Mouse (Mus musculus) heart, embryonic 14.5 days (tissue): ENCODE measurements around the gene Btbd11. TPM values are rescaled to one million over a fixed set of nuclear protein-coding genes. Genes with fewer than 3 reads are reported as not detected.

ENCODE experiments used
- ATAC-seq: fragments of 200-750 bp; cut with Nextera tagmentation; 2 replicates; pipeline ENCODE4 v1.8.0; 2017; ENCODE audit warnings: low read depth, moderate TSS enrichment; ENCODE audit not compliant: insufficient number of reproducible peaks, insufficient read depth, low FRiP score
- H3K27ac ChIP-seq, 2 experiments: fragments of 200-500 bp in 1 of 2; fragments of 300-500 bp in 1 of 2; sonication (generic) in 1 of 2; replicated peaks in 1 of 2; 2 replicates each; pipeline ENCODE4 v1.5.1; 2012 to 2014; ENCODE audit warnings: low read depth in 2 of 2, low read length in 2 of 2, control low read depth in 1 of 2, mild to moderate bottlenecking in 1 of 2, mixed read lengths in 1 of 2; ENCODE audit not compliant: control insufficient read depth in 1 of 2, insufficient read depth in 1 of 2
- H3K27me3 ChIP-seq: fragments of 300-500 bp; sonication (generic); 2 replicates; pipeline ENCODE4 v1.6.1; 2014; ENCODE audit warnings: mild to moderate bottlenecking, low read length, control low read depth; ENCODE audit not compliant: control insufficient read depth, insufficient read depth
- H3K36me3 ChIP-seq: fragments of 300-500 bp; sonication (generic); 2 replicates; pipeline ENCODE4 v1.6.1; 2014; ENCODE audit warnings: mild to moderate bottlenecking, control low read depth, low read length, mixed read lengths; ENCODE audit not compliant: control insufficient read depth, insufficient read depth
- H3K4me1 ChIP-seq, 2 experiments: fragments of 200-500 bp in 1 of 2; fragments of 300-500 bp in 1 of 2; sonication (generic) in 1 of 2; 2 replicates each; pipeline ENCODE4 v1.6.1; 2012 to 2014; ENCODE audit warnings: low read length in 2 of 2, control low read depth in 1 of 2, mixed read lengths in 1 of 2; ENCODE audit not compliant: control insufficient read depth in 2 of 2, insufficient read depth in 2 of 2
- H3K4me2 ChIP-seq: fragments of 300-500 bp; sonication (generic); 2 replicates; pipeline ENCODE4 v1.6.1; 2014; ENCODE audit warnings: mild to moderate bottlenecking, low read length
- H3K4me3 ChIP-seq, 2 experiments: fragments of 200-500 bp in 1 of 2; fragments of 300-500 bp in 1 of 2; sonication (generic) in 1 of 2; 2 replicates each; pipeline ENCODE4 v1.5.1; 2012 to 2014; ENCODE audit warnings: low read length in 2 of 2, mild to moderate bottlenecking in 2 of 2, control low read depth in 1 of 2, low read depth in 1 of 2, moderate library complexity in 1 of 2; ENCODE audit not compliant: control insufficient read depth in 1 of 2, insufficient read depth in 1 of 2
- H3K9ac ChIP-seq: fragments of 300-500 bp; sonication (generic); 2 replicates; pipeline ENCODE4 v1.6.1; 2014; ENCODE audit warnings: mild to moderate bottlenecking, low read length
- H3K9me3 ChIP-seq: fragments of 300-500 bp; sonication (generic); 2 replicates; pipeline ENCODE4 v1.6.1; 2016; ENCODE audit warnings: low read length, control low read depth; ENCODE audit not compliant: control insufficient read depth
- WGBS: fragments of 180-500 bp; shearing (Covaris S2); extraction: QIAGEN DNeasy Blood & Tissue Kit; methylation state at CpG from one replicate; pipeline ENCODE4 v1.1.7; 2014; 5-methylcytosine and 5-hydroxymethylcytosine counted together
- polyA plus RNA-seq: library from polyadenylated mRNA; unstranded; fragments of >200 nt; fragmentation: Nextera tagmentation; extraction: Ambion mirVana; gene quantifications from 2 replicates; pipeline ENCODE4 v1.2.1, GENCODE M21; 2014

Gene Btbd11
- polyA plus RNA-seq, 1 experiment from 2014 or later, result 0.73 TPM

GRCm38 (mm10) chr10:85527722-85528121 is 141.1 kb downstream of the Btbd11 start:
- Histone ChIP-seq H3K4me1 (peaks cover 0 to 2% of the 10 kb centered on the region in 2 experiments; a peak in 1 of 4 replicates), H3K4me2 (no peak overlapping the region), H3K4me3 (no peak overlapping the region), H3K9me3 (no peaks in the 10 kb centered on the region), H3K27ac (no peak overlapping the region), H3K9ac (no peak overlapping the region), H3K27me3 (no peaks in the 10 kb centered on the region), H3K36me3 (no peaks in the 10 kb centered on the region)
- no peak for ATAC-seq
- WGBS, result 47% methylated on average over 4 of the region's 4 CpGs

- Histone ChIP-seq H3K9me3 (no peaks in the 10 kb centered on the region), H3K9ac (no peak overlapping the region), H3K4me2 (no peak overlapping the region), H3K36me3 (no peaks in the 10 kb centered on the region), H3K4me1 (no peaks in the 10 kb centered on the region), H3K27ac (no peak overlapping the region), H3K27me3 (no peaks in the 10 kb centered on the region), H3K4me3 (no peak overlapping the region)
- ATAC-seq, result no peak
- WGBS, result 51% methylated on average over 7 of the region's 7 CpGs
Measured at GRCm38 (mm10) chr10:85533192-85533710, 146.6 kb downstream of the Btbd11 start.

DNA sequence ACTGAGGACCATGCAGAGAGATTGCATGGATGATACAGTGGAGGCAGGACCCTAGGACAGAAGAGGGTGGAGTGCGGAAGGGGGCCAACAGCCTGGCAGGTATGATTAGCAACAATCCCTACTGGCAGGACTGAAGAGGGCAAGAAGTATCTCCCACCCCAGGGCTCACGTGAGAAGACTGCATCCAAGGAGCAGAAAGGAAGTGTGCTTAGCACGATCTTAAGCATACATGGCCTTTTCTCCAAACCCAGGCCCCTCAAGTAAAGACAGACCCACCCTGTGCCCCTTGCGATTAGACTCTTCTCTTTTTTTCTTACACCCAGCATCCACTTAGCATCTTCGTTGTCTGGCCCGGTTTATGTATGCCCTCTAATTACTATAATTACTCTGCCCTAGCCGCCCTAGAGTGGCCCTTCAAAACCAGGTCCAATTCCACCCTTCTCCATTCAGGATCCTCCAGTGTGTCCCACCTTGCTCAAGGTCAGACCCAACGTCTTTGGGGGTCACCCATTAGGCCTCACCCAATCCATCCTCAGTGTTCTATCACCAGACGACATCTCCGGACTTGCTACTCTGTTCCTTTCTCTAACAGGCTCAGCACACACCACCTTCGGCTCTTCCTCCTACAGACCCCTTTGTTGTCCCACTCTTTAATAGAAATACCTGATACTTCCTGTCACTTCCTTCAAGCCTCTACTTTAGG is 151.6 kb downstream of the Btbd11 start:
- no peaks in the 10 kb centered on the region for H3K27me3 ChIP-seq
- no peak for ATAC-seq
- no peaks in the 10 kb centered on the region for H3K9me3 ChIP-seq
- H3K4me3 ChIP-seq, result no peak overlapping the region
- no peak overlapping the region for H3K4me2 ChIP-seq
- no peak overlapping the region for H3K27ac ChIP-seq
- WGBS, result 84% methylated on average over 11 of the region's 11 CpGs
- no peak overlapping the region for H3K9ac ChIP-seq
- no peaks in the 10 kb centered on the region for H3K4me1 ChIP-seq
- H3K36me3 ChIP-seq, result no peaks in the 10 kb centered on the region

GRCm38 (mm10) chr10:85539510-85540120 is 153.0 kb downstream of the Btbd11 start:
- no peak for ATAC-seq
- Histone ChIP-seq H3K27me3 (no peaks in the 10 kb centered on the region), H3K9me3 (no peaks in the 10 kb centered on the region), H3K4me2 (no peak overlapping the region), H3K4me1 (no peaks in the 10 kb centered on the region), H3K9ac (no peak overlapping the region), H3K4me3 (no peak overlapping the region), H3K36me3 (no peaks in the 10 kb centered on the region), H3K27ac (no peak overlapping the region)
- 38% methylated on average over 8 of the region's 8 CpGs for WGBS

- Histone ChIP-seq H3K27me3 (no peaks in the 10 kb centered on the region), H3K9me3 (no peaks in the 10 kb centered on the region), H3K4me1 (no peaks in the 10 kb centered on the region), H3K4me3 (no peak overlapping the region), H3K9ac (no peak overlapping the region), H3K4me2 (no peak overlapping the region), H3K27ac (no peak overlapping the region), H3K36me3 (no peaks in the 10 kb centered on the region)
- WGBS, result 87% methylated on average over 13 of the region's 13 CpGs
- ATAC-seq, result no peak
Measured at GRCm38 (mm10) chr10:85540311-85541093, 153.9 kb downstream of the Btbd11 start.

- H3K27me3 ChIP-seq, result no peaks in the 10 kb centered on the region
- H3K4me3 ChIP-seq, result no peak overlapping the region
- H3K9me3 ChIP-seq, result no peaks in the 10 kb centered on the region
- no peak overlapping the region for H3K27ac ChIP-seq
- no peak for ATAC-seq
- no peaks in the 10 kb centered on the region for H3K4me1 ChIP-seq
- H3K9ac ChIP-seq, result no peak overlapping the region
- no peak overlapping the region for H3K4me2 ChIP-seq
- H3K36me3 ChIP-seq, result no peaks in the 10 kb centered on the region
- WGBS, result 93% methylated on average over 3 of the region's 3 CpGs
Measured at GRCm38 (mm10) chr10:85541481-85541880, 154.9 kb downstream of the Btbd11 start.

DNA sequence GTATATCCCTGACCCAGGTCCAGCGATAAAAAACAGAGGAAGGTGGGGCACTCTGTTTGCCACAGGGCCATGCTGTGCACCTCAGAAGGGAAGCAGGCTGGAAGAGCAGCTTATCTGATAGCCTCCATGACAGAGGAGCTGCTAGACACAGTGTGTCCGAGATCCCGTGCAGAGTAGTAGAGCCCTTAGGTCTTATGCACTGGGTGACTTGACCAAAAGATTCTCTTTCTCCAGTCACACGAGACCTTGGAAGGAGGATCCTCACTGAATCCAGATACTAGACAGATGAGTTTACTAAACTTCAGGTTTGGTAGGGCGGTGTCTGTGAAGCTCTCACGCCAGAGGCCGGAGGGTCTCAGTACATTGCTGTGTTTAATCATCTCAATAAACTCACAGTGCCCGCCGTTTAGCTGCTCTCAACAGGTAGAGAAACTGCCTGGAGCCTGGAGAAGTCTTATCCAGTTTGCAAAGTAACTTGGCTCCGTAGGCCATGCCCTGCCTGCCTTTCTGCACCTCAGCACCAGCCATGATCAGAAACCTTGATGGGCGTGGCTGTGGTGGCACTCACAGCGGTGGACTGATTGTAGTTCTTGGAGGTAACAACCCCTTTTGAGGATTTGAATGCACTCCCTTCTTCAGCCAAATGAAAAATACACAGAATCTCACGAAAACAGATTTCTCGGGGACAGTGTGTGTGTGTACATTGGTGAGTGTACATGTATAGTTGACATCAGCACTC is 155.4 kb downstream of the Btbd11 start:
- no peaks in the 10 kb centered on the region for H3K4me1 ChIP-seq
- ATAC-seq, result no peak
- 85% methylated on average over 14 of the region's 14 CpGs for WGBS
- no peak overlapping the region for H3K4me3 ChIP-seq
- H3K36me3 ChIP-seq, result no peaks in the 10 kb centered on the region
- H3K27ac ChIP-seq, result no peak overlapping the region
- H3K4me2 ChIP-seq, result no peak overlapping the region
- no peaks in the 10 kb centered on the region for H3K9me3 ChIP-seq
- H3K27me3 ChIP-seq, result no peaks in the 10 kb centered on the region
- H3K9ac ChIP-seq, result no peak overlapping the region
